Mouse (Mus musculus): ENCODE measurements at regions not wholly inside any gene's neighbourhood (a gene's known extent, or its start where the extent isn't known, plus 50 kb on each side); places are given as distances from the start of the nearest gene placed in this dataset.

DNA sequence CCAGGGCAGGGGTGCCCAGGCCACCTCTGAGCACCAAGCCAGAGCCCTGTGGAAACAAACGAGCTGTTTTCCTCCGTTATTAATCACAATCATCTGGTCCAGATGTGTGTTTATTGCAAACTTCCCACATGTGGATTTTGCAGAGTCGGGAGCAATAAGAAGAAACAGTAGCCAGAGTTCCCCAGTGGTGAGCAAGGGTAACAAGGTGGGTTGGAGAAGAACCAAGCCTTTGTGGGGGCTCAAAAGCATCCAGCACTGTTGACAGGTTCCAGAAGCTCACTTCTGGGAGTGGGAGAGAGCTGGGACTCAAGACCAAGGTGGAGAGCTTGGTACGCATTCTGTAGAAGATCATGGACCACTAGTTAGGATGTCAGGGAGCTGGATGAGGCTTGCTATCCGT is 63.6 kb downstream of the Hif1an start:
- DNase-seq = no peak

DNA sequence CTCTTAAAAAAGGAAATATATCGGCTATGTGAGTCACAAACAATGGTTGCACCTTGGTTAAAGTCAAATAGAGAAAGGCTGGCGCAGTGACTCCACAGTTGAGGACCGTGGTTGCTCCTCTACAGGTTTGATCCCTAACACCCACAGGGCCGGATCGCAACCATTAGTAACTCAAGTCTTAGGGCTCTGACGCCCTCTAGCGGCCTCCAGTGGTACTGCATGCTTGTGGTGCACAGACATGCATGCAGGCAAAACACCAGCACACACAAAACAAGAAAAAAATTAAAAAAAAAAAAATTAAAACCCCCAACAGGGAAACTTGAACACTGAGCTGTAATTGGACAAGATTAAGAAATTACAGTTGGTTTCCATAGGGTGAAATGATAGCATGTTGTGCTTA is 67.1 kb downstream of the Hif1an start:
- DNase-seq = no peak

DNA sequence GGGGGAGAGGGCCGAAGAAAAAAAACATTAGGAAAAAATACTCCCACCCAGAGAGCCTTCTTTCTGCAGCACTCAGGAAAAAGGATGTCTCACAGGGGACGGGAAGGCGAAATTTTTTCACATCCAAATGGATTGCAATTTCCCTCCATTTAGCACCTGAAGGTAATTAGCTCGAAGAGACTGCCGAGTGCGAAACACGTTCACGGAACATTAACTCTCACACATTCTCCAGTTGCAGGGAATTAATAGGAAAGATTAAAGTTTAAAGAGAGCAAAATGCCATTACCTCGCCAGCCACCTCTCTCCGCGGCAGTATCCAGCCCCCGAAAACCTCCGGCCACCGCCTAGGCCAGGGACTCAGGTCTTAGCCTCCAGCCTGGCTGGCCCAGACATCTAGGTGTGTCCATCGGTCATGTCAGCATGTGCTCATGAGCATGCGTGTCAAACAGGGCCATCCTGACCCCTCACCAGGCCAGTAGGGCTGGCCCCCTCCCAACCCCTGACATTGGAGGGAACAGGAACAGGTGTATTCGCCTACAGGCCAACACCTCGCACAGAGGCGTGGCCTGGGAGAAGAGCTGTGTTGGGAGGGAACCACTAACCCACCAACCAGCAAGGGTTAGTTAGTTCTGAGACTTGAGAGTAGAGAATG is 68.8 kb downstream of the Hif1an start:
- DNase-seq = no peak

DNA sequence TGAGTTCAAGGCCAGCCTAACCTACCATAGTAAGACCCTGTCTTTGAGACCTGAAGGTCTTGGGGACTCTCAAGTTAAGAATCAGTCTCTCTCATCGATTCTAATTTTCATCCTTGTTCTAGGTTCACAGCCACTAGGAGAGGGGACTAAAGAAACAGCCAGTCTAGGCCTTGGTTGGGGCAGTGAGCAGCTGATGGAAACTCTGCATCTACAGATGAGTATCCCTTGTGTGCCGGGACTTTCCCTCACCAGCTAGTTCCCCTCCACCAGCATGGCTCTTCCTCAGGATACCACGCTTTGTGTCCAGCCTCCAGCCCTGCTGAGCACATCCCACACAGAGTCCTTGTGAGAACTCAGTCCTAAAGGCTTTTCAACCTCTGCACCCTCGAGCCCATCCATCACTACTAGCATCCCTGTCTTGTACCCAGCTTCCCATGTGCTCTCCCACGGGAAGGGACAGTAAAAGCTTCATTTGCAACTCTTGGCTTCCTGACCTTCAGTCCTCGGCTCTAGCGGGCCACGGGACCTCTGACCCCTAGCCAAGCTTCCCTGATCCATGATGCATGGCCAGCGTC is 74.6 kb downstream of the Hif1an start:
- no peak for DNase-seq

DNA sequence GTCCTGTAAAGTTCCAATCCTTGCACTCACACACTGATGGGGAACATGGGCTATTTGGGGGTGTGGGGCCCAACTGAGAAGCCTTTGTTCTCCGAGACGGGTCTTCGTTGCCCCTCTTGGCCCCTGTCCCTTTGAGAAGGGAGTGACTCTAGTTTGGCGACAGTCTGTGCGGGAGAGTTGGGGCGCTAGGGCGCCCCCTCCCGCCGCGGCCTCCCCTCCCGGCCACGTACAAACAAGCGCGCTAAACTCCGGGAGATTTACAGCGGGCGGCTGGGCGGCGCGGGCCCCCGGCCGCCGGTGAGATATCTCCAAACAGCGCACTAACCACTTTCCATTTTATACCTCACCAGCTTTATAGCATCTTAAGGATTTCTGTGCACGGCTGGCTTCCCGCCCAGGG is 77.4 kb downstream of the Hif1an start:
- no peak for DNase-seq

DNA sequence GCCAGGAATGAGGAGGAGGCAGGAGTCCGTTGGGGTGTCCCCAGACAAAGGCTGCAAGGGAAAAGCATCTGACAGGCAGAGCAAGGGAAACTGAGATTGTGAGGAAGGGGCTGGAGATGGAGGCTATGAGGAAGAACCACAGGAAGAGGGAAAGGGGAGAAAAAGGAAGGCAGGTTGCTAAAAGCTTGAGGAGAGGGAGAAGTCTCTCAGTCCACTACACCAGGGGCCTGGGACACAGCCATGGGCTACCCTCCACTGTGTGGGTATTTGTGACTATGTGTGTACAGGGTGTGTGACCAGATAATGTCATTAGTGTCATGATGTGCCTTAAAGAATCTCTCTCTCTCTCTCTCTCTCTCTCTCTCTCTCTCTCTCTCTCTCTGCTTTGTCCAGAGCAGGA is 77.9 kb downstream of the Hif1an start:
- no peak for DNase-seq

DNA sequence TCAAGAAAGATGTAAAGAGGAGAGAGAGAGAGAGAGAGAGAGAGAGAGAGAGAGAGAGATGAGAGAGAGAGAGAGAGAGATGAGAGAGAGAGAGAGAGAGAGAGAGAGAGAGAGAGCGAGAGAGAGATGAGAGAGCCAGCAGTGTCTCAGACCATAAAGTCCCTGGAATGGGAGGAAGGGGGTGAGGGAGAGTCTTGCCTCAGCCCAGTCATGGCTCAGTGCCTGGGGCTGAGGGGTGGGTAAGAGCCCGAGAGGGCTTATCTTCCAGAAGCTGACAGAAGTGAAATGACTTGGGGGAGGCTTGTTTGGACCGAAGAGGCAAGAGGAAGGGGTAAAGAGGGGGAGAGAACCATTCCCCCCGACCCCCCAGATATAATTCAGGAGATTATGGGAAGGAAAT is 79.6 kb downstream of the Hif1an start:
- DNase-seq = no peak

DNA sequence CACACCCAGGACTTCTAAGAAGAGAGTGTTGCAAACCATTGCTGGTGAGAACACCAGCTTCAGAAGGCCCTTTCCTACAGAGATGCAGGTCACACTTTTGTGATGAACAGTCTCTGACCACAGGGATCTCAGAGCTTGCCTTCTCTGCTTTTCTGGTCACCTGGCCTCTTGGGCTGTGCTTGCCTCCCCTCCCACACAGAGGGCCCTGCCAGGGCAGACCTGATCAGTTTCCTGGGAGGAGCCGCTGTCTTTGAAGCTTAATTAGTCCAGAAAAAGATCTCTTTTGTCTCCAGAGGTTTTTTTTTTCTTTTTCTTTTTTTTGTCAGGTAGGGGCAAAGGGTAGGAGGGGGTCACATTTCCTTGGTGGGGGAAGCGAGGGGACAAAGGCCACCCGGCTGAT is 81.7 kb downstream of the Hif1an start:
- no peak for DNase-seq

DNA sequence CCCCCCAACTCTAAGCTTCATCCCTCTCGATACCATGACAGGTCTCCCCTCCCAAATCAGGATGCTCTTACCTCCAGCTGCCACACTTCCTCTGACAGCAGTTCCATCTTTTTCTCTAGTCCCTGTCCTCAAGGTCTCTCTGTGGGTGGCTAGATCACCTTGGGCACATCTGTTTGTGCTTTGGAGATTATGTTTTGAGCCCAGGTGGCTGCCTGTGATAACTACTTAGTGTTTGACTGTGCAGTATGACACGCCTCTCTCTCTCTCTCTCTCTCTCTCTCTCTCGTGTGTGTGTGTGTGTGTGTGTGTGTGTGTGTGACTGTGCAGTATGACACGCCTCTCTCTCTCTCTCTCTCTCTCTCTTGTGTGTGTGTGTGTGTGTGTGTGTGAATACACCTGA is 82.3 kb downstream of the Hif1an start:
- no peak for DNase-seq

DNA sequence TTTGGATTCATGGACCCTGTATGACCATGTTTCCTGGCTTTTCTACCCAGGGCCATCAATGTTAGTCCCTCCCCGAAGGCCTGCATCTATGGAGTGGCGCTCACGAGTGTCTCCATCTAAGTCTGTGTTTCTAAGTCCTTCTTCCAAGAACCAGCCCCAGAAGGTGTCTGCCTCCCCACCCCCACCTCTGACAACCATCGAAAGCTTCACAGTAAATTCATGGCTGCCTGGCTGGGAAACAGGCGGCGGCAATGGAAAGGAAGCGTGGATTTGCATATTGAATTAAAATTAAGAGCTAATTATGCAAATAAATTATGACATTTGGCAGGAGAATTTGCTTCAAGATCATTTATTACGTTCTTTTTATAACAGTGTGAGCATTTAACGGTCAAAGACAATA is 83.9 kb downstream of the Hif1an start:
- no peak for DNase-seq

DNA sequence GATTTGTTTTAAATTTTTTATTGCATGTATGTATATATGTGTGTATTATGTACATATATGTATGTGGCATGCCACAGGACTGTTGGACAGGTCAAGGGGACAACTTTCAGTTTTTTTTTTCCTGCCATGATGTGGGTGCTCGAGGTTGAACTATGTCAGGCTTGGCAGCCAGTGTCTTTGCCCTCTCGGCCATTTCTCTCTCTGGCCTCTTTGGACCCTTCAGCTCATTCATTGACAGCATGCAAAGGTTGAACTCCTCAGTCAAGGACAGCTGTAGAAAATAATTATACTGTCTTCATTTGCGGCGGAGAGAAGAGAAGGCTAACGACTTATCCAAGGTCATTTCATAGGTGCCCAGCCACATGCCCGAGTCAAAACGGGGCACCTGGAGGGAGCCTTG is 86.6 kb downstream of the Hif1an start:
- no peak for DNase-seq

DNA sequence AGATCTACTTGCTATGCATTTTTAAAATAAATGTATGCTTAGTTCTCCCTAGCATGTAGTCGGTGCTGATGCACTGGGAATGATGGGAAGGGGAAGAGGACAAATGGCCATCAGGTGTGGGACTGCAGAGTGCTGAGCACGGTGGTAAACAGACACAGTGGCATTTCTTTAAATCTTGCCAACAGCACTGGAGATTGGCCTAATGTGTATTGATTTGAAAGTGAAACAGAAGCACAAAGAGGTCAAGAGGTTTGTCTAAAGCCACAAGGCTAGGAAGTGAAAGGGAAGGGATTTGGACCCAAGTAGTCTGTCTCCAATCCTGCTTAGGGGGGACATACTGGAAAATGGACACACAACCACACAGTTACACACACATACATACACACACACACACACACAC is 88.2 kb downstream of the Hif1an start:
- no peak for DNase-seq

DNA sequence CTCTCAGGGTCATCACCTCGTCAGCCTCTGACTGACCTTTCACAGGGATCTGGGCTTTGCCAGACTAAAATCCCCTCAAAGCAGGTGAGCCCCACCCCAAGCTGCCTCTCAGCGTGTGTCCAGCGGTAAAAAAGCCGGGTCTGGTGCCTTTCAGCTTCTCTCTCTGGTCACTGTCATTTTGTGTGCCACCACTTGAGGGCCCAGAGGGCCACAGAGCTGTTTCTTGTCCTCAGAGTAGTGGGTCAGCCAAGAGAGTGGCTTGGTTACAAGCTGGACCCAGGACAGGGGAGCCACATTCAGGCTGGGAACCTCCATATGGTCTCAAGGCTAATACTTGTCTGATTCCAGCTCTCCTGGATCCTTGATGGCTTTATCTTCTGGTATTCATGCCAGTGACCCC is 89.0 kb downstream of the Hif1an start:
- no peak for DNase-seq

DNA sequence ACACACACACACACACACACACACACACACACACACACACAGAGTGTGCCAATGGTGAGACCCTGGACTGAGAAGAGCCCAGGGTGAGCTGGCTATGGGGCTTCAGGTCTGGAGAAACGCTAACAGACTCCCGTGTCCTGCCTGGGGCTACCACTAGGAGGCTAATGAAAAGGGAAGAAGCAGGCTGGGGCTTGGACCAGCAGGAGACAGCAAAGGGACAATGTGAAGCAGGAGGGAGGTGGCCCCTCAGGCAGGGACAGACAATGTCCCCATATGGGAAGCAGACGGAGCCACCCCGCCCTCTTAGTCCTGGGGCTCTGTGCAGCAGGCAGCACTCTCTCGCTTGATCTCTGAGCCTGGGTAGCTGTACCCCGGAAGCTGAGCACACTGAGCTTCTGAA is 93.1 kb downstream of the Hif1an start:
- peak; percentile 40 to 52 for DNase-seq

DNA sequence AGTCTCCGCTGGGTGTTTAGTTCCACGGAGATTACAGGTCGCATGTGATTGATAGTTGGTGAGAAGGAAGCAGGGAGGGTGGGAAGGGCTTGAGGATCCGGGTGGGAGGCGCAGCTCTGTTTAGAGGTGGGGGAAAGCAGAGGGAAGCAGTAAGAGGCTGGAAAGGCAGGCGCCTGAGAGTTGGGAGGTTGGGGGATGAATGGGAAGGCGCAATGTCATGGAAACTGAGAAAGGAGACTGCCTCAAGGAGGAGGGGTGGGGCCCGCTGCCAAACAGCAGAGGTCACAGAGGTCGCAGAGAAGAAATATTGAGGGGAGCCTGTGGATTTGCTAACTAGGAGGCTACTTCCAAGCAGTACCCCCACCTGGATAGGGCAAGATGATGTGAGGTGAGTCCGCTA is 96.5 kb upstream of the Pax2 start:
- DNase-seq = no peak

DNA sequence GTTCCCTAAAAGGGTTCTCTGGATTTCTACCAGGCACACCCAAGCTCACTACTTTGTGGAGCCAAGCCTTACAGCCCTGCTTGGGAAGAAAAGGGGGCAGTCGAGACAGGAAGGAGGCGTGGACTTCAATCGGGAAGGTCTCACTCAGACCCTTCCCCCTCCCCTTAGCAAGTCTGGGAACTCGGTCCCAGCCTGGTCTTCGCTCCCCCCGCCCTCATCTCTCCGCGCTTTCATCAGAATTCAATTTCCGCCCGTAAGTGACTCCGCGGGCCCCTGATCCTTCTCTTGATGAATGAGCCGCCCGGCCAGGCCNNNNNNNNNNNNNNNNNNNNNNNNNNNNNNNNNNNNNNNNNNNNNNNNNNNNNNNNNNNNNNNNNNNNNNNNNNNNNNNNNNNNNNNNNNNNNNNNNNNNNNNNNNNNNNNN is 86.3 kb upstream of the Pax2 start:
- no peak for DNase-seq

DNA sequence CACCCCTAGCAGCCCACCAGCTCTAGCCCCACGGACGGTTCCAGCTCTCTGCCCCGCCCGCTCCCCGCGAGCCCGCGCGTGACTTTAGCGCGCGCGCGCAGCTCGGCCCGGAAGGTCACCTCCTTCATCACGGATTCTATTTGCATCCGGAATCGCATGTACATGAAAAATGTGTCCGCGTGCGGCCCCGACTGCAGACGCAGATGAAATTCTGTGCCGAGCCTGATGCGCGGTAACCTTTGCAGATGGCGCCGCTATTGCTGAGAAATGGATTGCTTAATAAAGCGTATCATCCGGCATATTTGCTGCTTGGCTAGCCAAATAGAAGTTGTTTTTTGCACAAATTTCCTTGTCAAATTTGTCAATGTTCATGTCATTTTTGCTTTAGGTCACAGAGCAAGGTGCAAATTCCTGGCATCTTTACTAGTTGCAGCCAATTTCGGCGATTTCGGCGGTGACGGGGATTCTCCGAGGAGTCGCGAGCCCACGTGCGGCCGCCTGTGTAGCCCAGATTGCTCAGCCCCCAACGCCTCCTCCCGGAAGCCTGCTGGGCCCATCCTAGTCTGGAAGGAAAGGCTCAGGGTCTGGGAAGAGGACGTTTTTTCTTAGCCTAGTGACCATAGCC is 81.1 kb upstream of the Pax2 start:
- DNase-seq = no peak

DNA sequence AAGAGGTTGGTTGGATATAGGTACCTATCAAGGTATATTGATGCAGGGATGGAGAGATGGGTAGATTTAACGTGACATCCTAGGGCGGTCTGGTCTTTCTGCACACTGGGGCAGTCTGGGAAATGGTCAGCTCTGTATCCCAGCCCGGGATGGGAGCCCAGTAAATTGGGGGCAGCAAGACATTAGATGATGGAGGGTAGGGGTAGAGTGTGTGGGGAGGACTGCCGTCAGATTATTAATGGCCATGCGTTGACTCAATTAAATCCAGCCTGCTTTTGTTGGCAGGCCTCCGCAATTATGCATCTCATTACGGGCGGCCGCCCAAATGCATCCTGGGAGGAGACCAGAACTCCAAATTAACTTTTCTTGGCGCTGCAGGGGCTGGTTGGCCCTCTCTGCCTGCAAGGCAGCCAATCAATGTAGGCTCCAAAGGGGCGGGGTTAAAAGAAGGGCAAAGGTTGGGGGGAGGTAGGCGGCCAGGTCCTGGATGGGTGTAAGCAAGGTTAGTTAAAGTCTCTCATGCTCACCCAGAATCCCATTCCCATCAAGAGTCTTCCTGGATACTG is 79.2 kb upstream of the Pax2 start:
- no peak for DNase-seq

DNA sequence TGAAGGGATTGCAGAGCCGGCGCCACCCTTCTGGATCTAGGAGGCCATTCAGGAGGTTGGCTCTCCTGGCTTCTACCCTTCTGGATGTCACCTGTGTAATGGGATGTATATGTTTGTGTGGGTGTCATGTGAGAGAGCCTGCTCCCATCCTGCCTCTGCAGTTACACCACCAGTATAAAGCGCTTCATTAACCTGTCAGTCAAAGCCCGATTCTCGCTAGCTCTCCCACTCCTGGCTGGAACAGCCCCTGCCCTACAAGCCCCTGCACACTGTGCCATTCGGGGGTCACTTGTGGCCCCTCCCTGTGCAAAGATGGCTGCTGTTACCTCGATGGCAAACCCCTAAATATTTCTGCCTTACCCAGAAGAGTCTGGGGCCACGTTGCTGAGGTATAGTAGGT is 78.5 kb upstream of the Pax2 start:
- DNase-seq = no peak

DNA sequence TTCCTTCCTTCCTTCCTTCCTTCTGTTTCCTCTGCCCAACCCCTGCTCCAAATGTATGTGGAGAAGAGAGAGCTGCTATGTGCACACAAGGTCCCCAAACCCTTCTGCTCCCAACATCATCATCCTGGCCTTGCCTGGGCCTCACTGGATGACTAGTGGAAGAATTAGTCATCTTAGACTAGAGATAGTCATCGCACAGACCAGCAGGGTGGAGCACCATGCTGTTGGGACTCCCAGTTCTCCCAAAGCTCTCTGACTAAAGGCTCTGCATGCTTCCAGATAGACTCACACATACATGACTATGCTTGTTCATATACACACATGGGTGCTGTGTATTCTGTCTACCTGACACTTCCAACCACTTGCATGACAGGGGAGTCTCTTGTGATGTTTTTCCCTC is 77.2 kb upstream of the Pax2 start:
- no peak for DNase-seq

DNA sequence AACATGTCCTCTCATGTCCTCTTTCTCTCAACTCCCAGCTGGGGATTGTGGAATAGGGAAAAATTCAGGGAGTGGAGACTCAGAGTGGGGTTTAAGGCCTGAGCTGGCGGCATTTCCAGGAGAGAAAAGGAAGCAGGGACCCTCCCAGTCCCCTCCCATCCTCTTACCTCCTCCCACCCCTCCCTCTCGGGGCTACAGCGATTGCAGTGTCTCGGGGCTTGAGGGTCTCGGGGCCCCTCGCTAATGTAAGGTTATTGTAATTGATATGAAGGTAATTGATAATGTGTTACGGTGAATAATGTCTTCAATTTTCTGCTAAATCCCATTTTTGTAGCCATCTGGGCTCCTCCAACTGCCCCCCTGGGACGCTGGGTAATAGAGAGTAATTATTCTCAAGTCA is 74.2 kb upstream of the Pax2 start:
- DNase-seq = no peak

DNA sequence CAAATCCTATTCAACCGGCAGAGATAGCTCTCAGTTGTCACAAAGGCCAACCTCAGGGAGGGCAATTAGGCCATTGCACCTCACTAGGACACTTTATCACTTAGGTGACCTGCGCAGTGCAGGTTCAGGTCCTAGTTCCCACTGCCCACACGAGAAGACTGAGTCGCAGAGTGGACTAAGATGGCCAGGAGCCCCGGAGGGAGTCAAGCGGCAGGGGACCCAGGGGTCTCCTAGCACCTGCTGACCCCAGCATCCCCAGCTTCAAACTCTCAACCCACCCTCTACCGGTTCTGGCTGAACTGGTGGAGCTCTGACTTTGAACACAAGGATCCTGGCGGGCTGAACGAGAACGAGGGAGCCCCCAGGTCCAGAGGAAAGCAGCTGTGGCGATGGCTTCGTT is 72.7 kb upstream of the Pax2 start:
- no peak for DNase-seq

DNA sequence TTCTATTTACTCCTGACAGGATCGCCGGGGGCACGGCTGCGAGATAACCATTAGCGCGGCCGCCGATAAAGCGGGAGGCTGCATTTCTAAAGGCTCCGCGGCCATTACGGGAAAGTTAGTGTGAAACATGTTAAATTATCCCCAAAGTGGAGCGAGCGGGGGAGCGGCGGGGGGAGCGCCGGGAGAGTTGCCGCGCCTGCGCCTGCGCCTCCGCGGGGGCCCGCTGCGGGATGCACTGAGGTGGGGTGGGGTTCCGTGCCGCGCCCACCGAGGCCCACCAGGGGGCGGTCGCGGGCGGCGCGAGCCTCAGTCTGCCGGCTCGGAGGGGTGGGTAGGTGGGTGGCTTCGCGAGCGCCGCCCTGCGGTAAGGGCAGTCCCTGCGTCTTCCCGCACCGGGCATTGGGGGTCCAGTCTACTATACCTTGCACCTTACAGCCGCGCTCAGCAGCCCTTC is 71.8 kb upstream of the Pax2 start:
- peak; percentile 38 to 44 for DNase-seq

DNA sequence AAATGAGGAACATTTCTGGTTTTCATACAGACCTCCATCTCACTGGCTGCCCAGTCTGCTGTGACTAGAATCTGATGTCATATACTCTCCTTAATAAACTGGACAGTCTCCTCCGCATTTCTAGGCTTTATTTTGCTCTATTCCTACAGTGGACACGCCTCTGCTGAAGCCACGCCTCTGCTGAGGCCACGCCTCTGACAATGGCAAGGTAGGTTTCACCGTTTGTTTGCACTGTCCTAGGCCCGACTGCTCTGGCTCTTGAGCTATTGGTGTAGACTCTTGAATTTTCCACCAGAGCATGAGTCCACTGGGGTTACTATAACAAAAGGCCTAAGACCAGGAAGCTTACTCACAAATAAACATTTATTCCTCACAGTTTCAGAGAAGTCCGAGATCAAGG is 69.8 kb upstream of the Pax2 start:
- no peak for DNase-seq

Measured in adrenal gland, postnatal 36 days (tissue).